Mouse (Mus musculus): ENCODE data around the gene Adap1. TPM values are rescaled to one million over a fixed set of nuclear protein-coding genes. Genes with fewer than 3 reads are reported as not detected.

The Adap1 gene
- polyA plus RNA-seq, 1 experiment: 23.2 TPM

GRCm38 (mm10) chr5:139332590-139333272 lies 7.3 kb upstream of the Adap1 start:
- no peak overlapping the region for H3K4me3 ChIP-seq (ENCODE audit: extremely low read depth, insufficient read depth, insufficient read length)
- WGBS: 89% methylated on average over 8 of the region's 8 CpGs
- DNase-seq (ENCODE audit: low read depth in 1 of 2, low spot score in 2 of 2): no peak
- no peaks in the 10 kb centered on the region for H3K27me3 ChIP-seq (ENCODE audit: control insufficient read depth, insufficient read depth, low read length)
- peaks cover 4% of the 10 kb centered on the region for H3K36me3 ChIP-seq (ENCODE audit: control insufficient read depth, insufficient read depth, low read length)
- no peaks in the 10 kb centered on the region for H3K4me1 ChIP-seq (ENCODE audit: control insufficient read depth, insufficient read depth, insufficient read length)
- TF ChIP-seq CTCF (IDR thresholded peaks at IDR 0.05; ENCODE audit: extremely low read depth, insufficient read depth, insufficient read length, insufficient replicate concordance) (no peak), POLR2A (IDR thresholded peaks at IDR 0.05; ENCODE audit: low read depth, low read length) (no peak)
- H3K27ac ChIP-seq (ENCODE audit: insufficient read depth, low read length): no peak overlapping the region

GRCm38 (mm10) chr5:139331742-139332141 lies 6.3 kb upstream of the Adap1 start:
- TF ChIP-seq POLR2A (IDR thresholded peaks at IDR 0.05; ENCODE audit: low read depth, low read length) (no peak), CTCF (IDR thresholded peaks at IDR 0.05; ENCODE audit: extremely low read depth, insufficient read depth, insufficient read length, insufficient replicate concordance) (peak; percentile 94)
- Histone ChIP-seq H3K27me3 (ENCODE audit: control insufficient read depth, insufficient read depth, low read length) (no peaks in the 10 kb centered on the region), H3K4me3 (ENCODE audit: extremely low read depth, insufficient read depth, insufficient read length) (no peak overlapping the region), H3K36me3 (ENCODE audit: control insufficient read depth, insufficient read depth, low read length) (peaks cover 2% of the 10 kb centered on the region; the same call in 1 of the 2 replicates), H3K4me1 (ENCODE audit: control insufficient read depth, insufficient read depth, insufficient read length) (no peaks in the 10 kb centered on the region), H3K27ac (ENCODE audit: insufficient read depth, low read length) (no peak overlapping the region)
- peak in 1 of 2 experiments; percentile 64 for DNase-seq (ENCODE audit: low read depth in 1 of 2, low spot score in 2 of 2)
- 22% methylated on average over 8 of the region's 8 CpGs for WGBS

GRCm38 (mm10) chr5:139330766-139331165 lies 5.3 kb upstream of the Adap1 start:
- Histone ChIP-seq H3K4me3 (ENCODE audit: extremely low read depth, insufficient read depth, insufficient read length) (no peak overlapping the region), H3K4me1 (ENCODE audit: control insufficient read depth, insufficient read depth, insufficient read length) (no peaks in the 10 kb centered on the region), H3K36me3 (ENCODE audit: control insufficient read depth, insufficient read depth, low read length) (no peaks in the 10 kb centered on the region), H3K27me3 (ENCODE audit: control insufficient read depth, insufficient read depth, low read length) (no peaks in the 10 kb centered on the region), H3K27ac (ENCODE audit: insufficient read depth, low read length) (no peak overlapping the region)
- no peak for DNase-seq (ENCODE audit: low read depth in 1 of 2, low spot score in 2 of 2)
- TF ChIP-seq POLR2A (IDR thresholded peaks at IDR 0.05; ENCODE audit: low read depth, low read length) (no peak), CTCF (IDR thresholded peaks at IDR 0.05; ENCODE audit: extremely low read depth, insufficient read depth, insufficient read length, insufficient replicate concordance) (no peak)
- WGBS: 79% methylated on average over 7 of the region's 7 CpGs

GRCm38 (mm10) chr5:139327634-139328020 lies 2.2 kb upstream of the Adap1 start:
- WGBS: 58% methylated on average over 7 of the region's 7 CpGs
- no peak for DNase-seq (ENCODE audit: low read depth in 1 of 2, low spot score in 2 of 2)
- H3K4me1 ChIP-seq (ENCODE audit: control insufficient read depth, insufficient read depth, insufficient read length): peaks cover 2% of the 10 kb centered on the region; the same call in 1 of the 2 replicates
- H3K4me3 ChIP-seq (ENCODE audit: extremely low read depth, insufficient read depth, insufficient read length): no peak overlapping the region
- no peak for TF ChIP-seq POLR2A (IDR thresholded peaks at IDR 0.05; ENCODE audit: low read depth, low read length)
- TF ChIP-seq CTCF (IDR thresholded peaks at IDR 0.05; ENCODE audit: extremely low read depth, insufficient read depth, insufficient read length, insufficient replicate concordance): no peak
- H3K27ac ChIP-seq (ENCODE audit: insufficient read depth, low read length): no peak overlapping the region
- H3K36me3 ChIP-seq (ENCODE audit: control insufficient read depth, insufficient read depth, low read length): no peaks in the 10 kb centered on the region
- no peaks in the 10 kb centered on the region for H3K27me3 ChIP-seq (ENCODE audit: control insufficient read depth, insufficient read depth, low read length)

GRCm38 (mm10) chr5:139326986-139327633 lies 1.7 kb upstream of the Adap1 start:
- TF ChIP-seq POLR2A (IDR thresholded peaks at IDR 0.05; ENCODE audit: low read depth, low read length) (no peak), CTCF (IDR thresholded peaks at IDR 0.05; ENCODE audit: extremely low read depth, insufficient read depth, insufficient read length, insufficient replicate concordance) (no peak)
- Histone ChIP-seq H3K27ac (ENCODE audit: insufficient read depth, low read length) (no peak overlapping the region), H3K36me3 (ENCODE audit: control insufficient read depth, insufficient read depth, low read length) (no peaks in the 10 kb centered on the region), H3K4me1 (ENCODE audit: control insufficient read depth, insufficient read depth, insufficient read length) (peaks cover 2% of the 10 kb centered on the region; the same call in 1 of the 2 replicates), H3K4me3 (ENCODE audit: extremely low read depth, insufficient read depth, insufficient read length) (no peak overlapping the region), H3K27me3 (ENCODE audit: control insufficient read depth, insufficient read depth, low read length) (no peaks in the 10 kb centered on the region)
- 85% methylated on average over 7 of the region's 7 CpGs for WGBS
- DNase-seq (ENCODE audit: low read depth in 1 of 2, low spot score in 2 of 2): no peak

GRCm38 (mm10) chr5:139326111-139326696 lies 782 bp upstream of the Adap1 start:
- no peak for TF ChIP-seq CTCF (IDR thresholded peaks at IDR 0.05; ENCODE audit: extremely low read depth, insufficient read depth, insufficient read length, insufficient replicate concordance)
- no peak for TF ChIP-seq POLR2A (IDR thresholded peaks at IDR 0.05; ENCODE audit: low read depth, low read length)
- H3K27ac ChIP-seq (ENCODE audit: insufficient read depth, low read length): no peak overlapping the region

More at GRCm38 (mm10) chr5:139326111-139326696, 782 bp upstream of the Adap1 start:
- H3K4me3 ChIP-seq (ENCODE audit: extremely low read depth, insufficient read depth, insufficient read length): no peak overlapping the region
- WGBS: 64% methylated on average over 13 of the region's 13 CpGs
- DNase-seq (ENCODE audit: low read depth in 1 of 2, low spot score in 2 of 2): no peak
- H3K27me3 ChIP-seq (ENCODE audit: control insufficient read depth, insufficient read depth, low read length): no peaks in the 10 kb centered on the region
- no peaks in the 10 kb centered on the region for H3K36me3 ChIP-seq (ENCODE audit: control insufficient read depth, insufficient read depth, low read length)
- peaks cover 2% of the 10 kb centered on the region; the same call in 1 of the 2 replicates for H3K4me1 ChIP-seq (ENCODE audit: control insufficient read depth, insufficient read depth, insufficient read length)
